Mouse (Mus musculus): ENCODE data around the gene Cyb561d1.

The Cyb561d1 gene

DNA sequence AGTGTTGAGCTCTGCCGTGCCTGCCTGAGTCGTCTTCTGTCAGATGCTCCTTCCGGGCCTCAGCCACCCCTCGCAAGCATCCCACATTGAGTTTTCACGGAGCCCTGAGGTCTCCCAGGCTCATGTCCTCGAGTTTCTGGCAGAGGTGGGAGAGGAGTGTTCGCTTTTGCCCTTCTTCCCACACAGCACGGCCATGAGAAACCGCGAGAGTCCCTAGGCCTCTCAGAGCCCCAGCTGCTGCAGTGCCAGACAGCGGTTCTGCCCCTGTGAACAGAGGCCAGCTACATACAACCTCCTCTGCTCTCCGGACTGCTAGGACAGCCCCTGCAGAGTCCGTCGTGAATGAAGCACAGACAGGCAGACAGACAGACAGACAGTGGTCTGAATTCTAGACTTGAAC, 33.5 kb downstream of the Cyb561d1 start:
- Histone ChIP-seq H3K27me3 (ENCODE audit: insufficient read depth, low read length) (peaks cover 30% of the 10 kb centered on the region), H3K9me3 (ENCODE audit: low read length) (no peaks in the 10 kb centered on the region), H3K4me3 (replicated peaks; ENCODE audit: low read length) (no peak overlapping the region), H3K4me1 (replicated peaks; ENCODE audit: low read depth, low read length) (peaks cover 13% of the 10 kb centered on the region), H3K36me3 (ENCODE audit: insufficient read depth, low read length) (no peaks in the 10 kb centered on the region)
- TF ChIP-seq CTCF (conservative IDR thresholded peaks at IDR 0.05; ENCODE audit: low read length): no peak
- TF ChIP-seq NANOG (IDR thresholded peaks at IDR 0.05; ENCODE audit: borderline replicate concordance, low read length): no peak
- no peak for TF ChIP-seq POU5F1 (IDR thresholded peaks at IDR 0.05; ENCODE audit: borderline replicate concordance, low read length)

DNA sequence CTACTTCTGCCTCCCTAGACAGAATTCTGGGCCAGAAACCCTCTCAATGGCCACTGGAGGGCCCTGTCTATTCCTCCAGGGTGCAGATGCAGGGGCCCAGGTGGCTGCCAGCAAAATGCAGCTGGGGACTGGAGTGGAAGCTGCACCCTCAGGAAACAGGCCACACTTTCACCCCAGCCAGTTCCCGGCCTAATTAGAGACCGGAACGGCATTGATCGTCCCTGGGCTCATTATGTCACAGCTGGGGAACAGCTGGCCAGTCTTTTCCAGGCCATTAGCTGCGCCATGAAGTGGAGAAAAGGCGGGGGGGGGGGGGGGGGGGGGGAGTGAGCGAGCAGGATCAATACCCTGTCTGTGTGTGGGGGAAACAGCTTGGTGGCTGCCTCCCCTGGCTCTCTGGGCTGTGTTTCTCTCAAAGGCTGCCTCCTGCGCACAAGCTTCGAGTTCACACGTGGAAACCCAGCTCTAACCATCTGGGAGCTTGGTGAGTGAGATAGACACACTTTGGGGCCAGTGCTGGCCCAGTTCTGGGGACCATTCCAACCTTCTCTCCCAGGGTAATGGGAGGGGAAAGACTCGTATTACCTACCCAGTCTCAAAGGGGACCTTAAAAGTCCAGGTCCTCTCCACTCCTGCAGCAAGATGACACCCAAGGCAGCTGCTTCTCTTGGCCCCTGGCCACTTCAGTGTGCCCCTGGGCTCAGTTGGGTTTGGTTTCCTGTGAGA, 34.4 kb downstream of the Cyb561d1 start:
- Histone ChIP-seq H3K4me1 (replicated peaks; ENCODE audit: low read depth, low read length) (peaks cover 13% of the 10 kb centered on the region), H3K4me3 (replicated peaks; ENCODE audit: low read length) (no peak overlapping the region), H3K27me3 (ENCODE audit: insufficient read depth, low read length) (peaks cover 30% of the 10 kb centered on the region), H3K9me3 (ENCODE audit: low read length) (no peaks in the 10 kb centered on the region), H3K36me3 (ENCODE audit: insufficient read depth, low read length) (no peaks in the 10 kb centered on the region)
- TF ChIP-seq CTCF (conservative IDR thresholded peaks at IDR 0.05; ENCODE audit: low read length): no peak
- TF ChIP-seq NANOG (IDR thresholded peaks at IDR 0.05; ENCODE audit: borderline replicate concordance, low read length): no peak
- TF ChIP-seq POU5F1 (IDR thresholded peaks at IDR 0.05; ENCODE audit: borderline replicate concordance, low read length): no peak

DNA sequence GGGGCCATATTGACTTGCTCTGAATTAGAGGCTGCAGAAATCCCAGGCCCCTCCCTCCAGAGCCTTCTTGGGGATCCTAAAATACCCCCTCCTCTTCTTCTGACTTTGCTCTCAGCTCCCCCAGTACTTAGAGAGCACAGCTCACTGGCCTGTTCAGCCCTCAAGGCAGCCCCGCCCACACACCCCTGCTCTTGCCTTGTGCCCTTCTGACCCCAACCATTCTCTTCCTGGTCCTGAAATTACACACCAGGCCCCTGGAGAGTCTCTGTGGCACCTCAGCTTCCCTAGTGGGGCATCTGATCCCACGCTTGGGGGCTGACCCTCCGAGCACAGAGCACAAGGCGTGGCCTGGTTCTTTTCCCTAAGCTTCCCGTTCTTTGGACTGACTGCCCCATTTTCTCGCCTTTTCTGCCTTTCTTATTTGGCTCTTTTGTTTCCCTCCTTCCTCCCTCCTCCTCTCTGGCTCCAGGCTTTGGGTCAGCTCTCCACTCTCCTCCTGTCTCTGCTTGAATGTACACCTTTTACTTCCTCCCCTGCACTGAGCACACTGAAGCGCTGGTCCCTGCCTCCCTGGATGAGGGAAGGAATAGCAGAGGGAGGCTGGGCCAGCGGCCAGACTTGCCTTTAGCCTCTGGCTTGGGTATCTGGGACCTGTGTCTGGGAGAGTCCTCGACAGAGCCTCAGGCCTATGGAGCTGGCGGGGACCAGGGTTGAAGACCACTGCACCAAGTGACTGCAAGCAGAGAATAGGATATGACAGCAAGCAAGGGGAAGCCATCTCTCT, 35.3 kb downstream of the Cyb561d1 start:
- Histone ChIP-seq H3K4me1 (replicated peaks; ENCODE audit: low read depth, low read length) (peaks cover 13% of the 10 kb centered on the region), H3K4me3 (replicated peaks; ENCODE audit: low read length) (peak overlapping the region; percentile 37; the same call in 1 of the 2 replicates), H3K36me3 (ENCODE audit: insufficient read depth, low read length) (no peaks in the 10 kb centered on the region), H3K9me3 (ENCODE audit: low read length) (no peaks in the 10 kb centered on the region), H3K27me3 (ENCODE audit: insufficient read depth, low read length) (peaks cover 30% of the 10 kb centered on the region)
- no peak for TF ChIP-seq CTCF (conservative IDR thresholded peaks at IDR 0.05; ENCODE audit: low read length)
- TF ChIP-seq NANOG (IDR thresholded peaks at IDR 0.05; ENCODE audit: borderline replicate concordance, low read length): no peak
- TF ChIP-seq POU5F1 (IDR thresholded peaks at IDR 0.05; ENCODE audit: borderline replicate concordance, low read length): no peak

DNA sequence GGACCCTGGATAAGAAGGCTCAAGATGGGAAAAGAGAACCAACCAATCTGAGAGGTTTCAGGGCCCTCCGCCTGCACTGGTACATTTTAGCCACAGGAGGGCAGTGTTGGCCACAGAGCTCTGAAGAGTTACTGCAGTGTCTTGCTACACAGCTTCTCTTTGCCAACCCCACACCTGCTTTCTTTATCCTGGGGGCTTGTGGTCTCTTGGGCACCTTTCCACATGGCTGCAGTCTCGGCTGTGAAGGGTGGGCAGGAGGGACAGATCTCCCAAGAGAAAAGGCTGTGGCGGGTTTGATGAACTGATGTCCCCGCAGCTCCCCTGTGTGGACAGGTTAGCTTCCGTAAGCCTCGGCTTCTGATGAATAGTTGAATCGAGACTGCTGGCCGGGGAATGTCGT, 36.2 kb downstream of the Cyb561d1 start:
- H3K36me3 ChIP-seq (ENCODE audit: insufficient read depth, low read length): no peaks in the 10 kb centered on the region
- H3K27me3 ChIP-seq (ENCODE audit: insufficient read depth, low read length): peaks cover 30% of the 10 kb centered on the region
- no peaks in the 10 kb centered on the region for H3K9me3 ChIP-seq (ENCODE audit: low read length)
- peaks cover 13% of the 10 kb centered on the region for H3K4me1 ChIP-seq (replicated peaks; ENCODE audit: low read depth, low read length)
- H3K4me3 ChIP-seq (replicated peaks; ENCODE audit: low read length): peak overlapping the region; percentile 37
- TF ChIP-seq NANOG (IDR thresholded peaks at IDR 0.05; ENCODE audit: borderline replicate concordance, low read length) (no peak), CTCF (conservative IDR thresholded peaks at IDR 0.05; ENCODE audit: low read length) (peak; percentile 99), POU5F1 (IDR thresholded peaks at IDR 0.05; ENCODE audit: borderline replicate concordance, low read length) (no peak)

DNA sequence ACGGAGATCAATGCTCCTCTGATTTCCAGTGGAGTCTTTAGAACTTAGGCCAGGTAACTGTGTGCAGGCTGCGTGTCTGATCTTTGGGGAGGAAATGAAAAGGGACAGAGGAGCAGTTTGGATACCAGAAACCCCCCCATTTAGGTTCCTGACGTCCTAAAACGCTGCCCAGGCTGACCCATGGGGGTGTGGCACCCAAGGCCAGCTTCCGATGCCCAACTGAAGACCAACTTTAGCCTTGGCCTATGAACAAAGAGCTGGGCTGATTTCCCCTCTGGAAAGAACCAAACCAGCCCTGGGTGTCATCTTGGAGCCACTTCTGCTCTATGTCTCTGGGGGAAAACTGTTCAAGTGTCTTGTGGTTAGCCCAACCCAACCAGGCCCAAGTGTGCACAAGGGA, 36.9 kb downstream of the Cyb561d1 start:
- no peaks in the 10 kb centered on the region for H3K9me3 ChIP-seq (ENCODE audit: low read length)
- no peak overlapping the region for H3K4me3 ChIP-seq (replicated peaks; ENCODE audit: low read length)
- peaks cover 13% of the 10 kb centered on the region for H3K4me1 ChIP-seq (replicated peaks; ENCODE audit: low read depth, low read length)
- H3K36me3 ChIP-seq (ENCODE audit: insufficient read depth, low read length): no peaks in the 10 kb centered on the region
- TF ChIP-seq CTCF (conservative IDR thresholded peaks at IDR 0.05; ENCODE audit: low read length): no peak
- peaks cover 30% of the 10 kb centered on the region for H3K27me3 ChIP-seq (ENCODE audit: insufficient read depth, low read length)

DNA sequence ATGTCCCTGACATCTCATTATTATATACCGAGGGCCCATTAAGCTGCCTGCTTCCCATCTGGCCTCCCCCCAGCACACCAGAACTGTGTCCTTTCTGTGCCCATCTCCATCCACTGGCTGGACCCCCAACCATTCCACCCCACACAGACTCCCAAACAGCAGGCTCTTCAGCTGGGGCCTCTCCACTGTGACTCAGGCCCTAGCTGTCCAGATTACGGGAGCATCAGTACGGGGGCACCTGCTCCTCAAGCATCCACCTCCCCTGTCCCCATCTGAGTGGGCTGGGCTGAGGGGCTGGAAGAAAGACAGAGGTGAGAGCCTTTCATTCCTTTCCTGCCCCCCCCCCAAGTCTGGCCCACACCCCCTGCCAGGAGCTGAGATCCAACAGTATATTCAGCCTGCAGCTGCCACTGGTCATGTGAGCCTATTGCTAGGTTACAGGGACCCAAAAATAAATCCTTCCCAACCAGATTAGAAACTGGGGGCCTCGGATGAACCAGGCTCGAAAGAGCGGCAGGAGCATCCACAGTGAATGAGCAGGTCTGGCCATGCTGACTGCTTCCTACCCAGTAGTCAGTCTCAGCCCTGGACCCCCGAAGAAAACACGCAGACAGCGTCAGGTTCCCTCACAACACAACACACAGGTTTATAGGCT, 42.5 kb downstream of the Cyb561d1 start:
- Histone ChIP-seq H3K4me1 (replicated peaks; ENCODE audit: low read depth, low read length) (peaks cover 5% of the 10 kb centered on the region; the same call in 1 of the 2 replicates), H3K9me3 (ENCODE audit: low read length) (no peaks in the 10 kb centered on the region), H3K4me3 (replicated peaks; ENCODE audit: low read length) (no peak overlapping the region), H3K27me3 (ENCODE audit: insufficient read depth, low read length) (peaks cover 5% of the 10 kb centered on the region; the same call in 1 of the 2 replicates), H3K36me3 (ENCODE audit: insufficient read depth, low read length) (no peaks in the 10 kb centered on the region)
- TF ChIP-seq CTCF (conservative IDR thresholded peaks at IDR 0.05; ENCODE audit: low read length) (no peak), POU5F1 (IDR thresholded peaks at IDR 0.05; ENCODE audit: borderline replicate concordance, low read length) (no peak)

DNA sequence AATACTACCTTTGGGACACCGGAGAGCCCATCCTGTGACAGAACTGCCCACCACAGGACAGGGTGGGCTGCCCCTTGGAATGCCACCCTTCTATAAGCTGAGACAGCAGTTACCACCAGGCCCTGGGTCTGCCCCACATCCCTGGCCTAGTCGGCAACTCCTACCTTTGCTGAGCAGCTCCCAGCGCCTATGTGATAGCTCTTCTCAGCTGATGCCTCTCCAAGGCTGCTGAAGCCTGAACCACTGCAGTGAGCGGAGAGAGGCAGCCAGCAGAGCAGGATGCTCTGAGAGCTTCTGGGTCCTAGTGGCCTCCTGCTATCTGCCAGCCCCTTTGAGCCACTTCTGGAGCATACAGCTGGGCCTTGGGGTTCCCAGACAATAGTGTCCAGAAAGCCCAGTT, 46.4 kb downstream of the Cyb561d1 start, which contains the start of gene Gpr61:
Gene Gpr61 (minus strand): TSS at position 227 of the 400 bp plus-strand sequence.
- TF ChIP-seq POU5F1 (IDR thresholded peaks at IDR 0.05; ENCODE audit: borderline replicate concordance, low read length) (no peak), CTCF (conservative IDR thresholded peaks at IDR 0.05; ENCODE audit: low read length) (no peak), NANOG (IDR thresholded peaks at IDR 0.05; ENCODE audit: borderline replicate concordance, low read length) (no peak)
- H3K27me3 ChIP-seq (ENCODE audit: insufficient read depth, low read length): 0 out of 2 replicates have a peak, but pooled peaks cover 6% of the 10 kb centered on the region
- no peaks in the 10 kb centered on the region for H3K9me3 ChIP-seq (ENCODE audit: low read length)
- H3K4me3 ChIP-seq (replicated peaks; ENCODE audit: low read length): no peak within 1 kb of the TSS
- H3K4me1 ChIP-seq (replicated peaks; ENCODE audit: low read depth, low read length): peaks cover 23% of the 10 kb centered on the region
- no peaks in the 10 kb centered on the region for H3K36me3 ChIP-seq (ENCODE audit: insufficient read depth, low read length)

DNA sequence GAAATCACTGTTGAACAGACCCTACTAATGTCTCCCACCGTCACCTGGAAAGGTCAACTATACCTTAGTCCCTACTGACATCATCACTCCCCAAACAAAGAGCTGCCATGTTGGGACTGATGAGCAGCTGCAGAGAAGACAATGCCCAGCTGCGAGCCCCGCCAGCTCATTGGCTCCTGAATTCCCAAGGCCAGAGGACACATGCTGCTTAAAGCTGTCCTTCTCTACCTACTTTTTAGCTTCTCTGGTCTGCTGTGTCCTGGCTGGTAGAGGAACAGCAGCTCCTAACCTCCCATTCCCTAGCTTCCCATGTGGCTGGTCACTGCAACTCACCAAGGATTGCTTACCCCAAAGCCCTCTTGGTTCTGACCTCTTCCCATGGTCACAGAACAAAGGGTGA, 48.7 kb downstream of the Cyb561d1 start:
- H3K36me3 ChIP-seq (ENCODE audit: insufficient read depth, low read length): no peaks in the 10 kb centered on the region
- TF ChIP-seq POU5F1 (IDR thresholded peaks at IDR 0.05; ENCODE audit: borderline replicate concordance, low read length): no peak
- TF ChIP-seq CTCF (conservative IDR thresholded peaks at IDR 0.05; ENCODE audit: low read length): no peak
- TF ChIP-seq NANOG (IDR thresholded peaks at IDR 0.05; ENCODE audit: borderline replicate concordance, low read length): no peak

More for the DNA sequence above, 48.7 kb downstream of the Cyb561d1 start:
- Histone ChIP-seq H3K4me3 (replicated peaks; ENCODE audit: low read length) (no peak overlapping the region), H3K27me3 (ENCODE audit: insufficient read depth, low read length) (0 out of 2 replicates have a peak, but pooled peaks cover 8% of the 10 kb centered on the region), H3K9me3 (ENCODE audit: low read length) (no peaks in the 10 kb centered on the region), H3K4me1 (replicated peaks; ENCODE audit: low read depth, low read length) (peaks cover 23% of the 10 kb centered on the region)

Data from E14TG2a.4 (cell line).